Mouse (Mus musculus): ENCODE data around the gene Mnat1.
A peak's percentile ranks its signal among the peaks of the same experiment; 100 is the strongest.

The Mnat1 gene

GRCm38 (mm10) chr12:73232586-73232985, 109.1 kb downstream of the Mnat1 start:
- DNase-seq (ENCODE audit: low spot score) = no peak

- DNase-seq (ENCODE audit: low spot score) = no peak
Measured at GRCm38 (mm10) chr12:73241960-73242359, 118.4 kb downstream of the Mnat1 start.

- no peak for DNase-seq (ENCODE audit: low spot score)
Measured at GRCm38 (mm10) chr12:73245687-73246086, 122.2 kb downstream of the Mnat1 start.

- no peak for DNase-seq (ENCODE audit: low spot score)
Measured at GRCm38 (mm10) chr12:73255006-73255405, 131.5 kb downstream of the Mnat1 start.

GRCm38 (mm10) chr12:73259269-73259668, 135.8 kb downstream of the Mnat1 start:
- DNase-seq (ENCODE audit: low spot score) = no peak

- DNase-seq (ENCODE audit: low spot score) = no peak
Measured at GRCm38 (mm10) chr12:73260339-73260738, 136.8 kb downstream of the Mnat1 start.

GRCm38 (mm10) chr12:73265381-73265978, 142.0 kb downstream of the Mnat1 start:
- DNase-seq (ENCODE audit: low spot score) = no peak

- DNase-seq (ENCODE audit: low spot score) = no peak
Measured at GRCm38 (mm10) chr12:73266597-73266996, 143.1 kb downstream of the Mnat1 start.

GRCm38 (mm10) chr12:73268497-73268896, 145.0 kb downstream of the Mnat1 start:
- no peak for DNase-seq (ENCODE audit: low spot score)

GRCm38 (mm10) chr12:73269531-73269930, 146.0 kb downstream of the Mnat1 start:
- no peak for DNase-seq (ENCODE audit: low spot score)

- DNase-seq (ENCODE audit: low spot score) = no peak
Measured at GRCm38 (mm10) chr12:73269933-73270332, 146.4 kb downstream of the Mnat1 start.

- no peak for DNase-seq (ENCODE audit: low spot score)
Measured at GRCm38 (mm10) chr12:73274921-73275320, 151.4 kb downstream of the Mnat1 start.

GRCm38 (mm10) chr12:73286287-73287092, 163.0 kb downstream of the Mnat1 start, which contains the start of the genes Trmt5 and Slc38a6:
Gene Trmt5, minus strand, starts transcription at chr12:73286710.
Gene Slc38a6, plus strand, starts transcription at chr12:73286779.
- peak; percentile 70 for DNase-seq (ENCODE audit: low spot score)

- DNase-seq (ENCODE audit: low spot score) = no peak
Measured at GRCm38 (mm10) chr12:73287609-73288008, 164.1 kb downstream of the Mnat1 start.

- DNase-seq (ENCODE audit: low spot score) = no peak
Measured at GRCm38 (mm10) chr12:73288626-73289025, 165.1 kb downstream of the Mnat1 start.

GRCm38 (mm10) chr12:73294884-73295283, 171.4 kb downstream of the Mnat1 start:
- no peak for DNase-seq (ENCODE audit: low spot score)

GRCm38 (mm10) chr12:73295505-73296140, 172.1 kb downstream of the Mnat1 start:
- no peak for DNase-seq (ENCODE audit: low spot score)

- no peak for DNase-seq (ENCODE audit: low spot score)
Measured at GRCm38 (mm10) chr12:73298621-73299020, 175.1 kb downstream of the Mnat1 start.

- DNase-seq (ENCODE audit: low spot score) = no peak
Measured at GRCm38 (mm10) chr12:73300531-73300930, 177.0 kb downstream of the Mnat1 start.

- no peak for DNase-seq (ENCODE audit: low spot score)
Measured at GRCm38 (mm10) chr12:73304636-73305035, 181.1 kb downstream of the Mnat1 start.

GRCm38 (mm10) chr12:73307750-73308149, 184.2 kb downstream of the Mnat1 start:
- DNase-seq (ENCODE audit: low spot score) = no peak

GRCm38 (mm10) chr12:73308711-73309110, 185.2 kb downstream of the Mnat1 start:
- no peak for DNase-seq (ENCODE audit: low spot score)
